Mouse (Mus musculus) kidney, embryonic 15.5 days (tissue): Measurements from ENCODE around the gene Galnt12. TPM values are rescaled to one million over a fixed set of nuclear protein-coding genes. Genes with fewer than 3 reads are reported as not detected.

Source experiments
- ATAC-seq: fragments of 200-750 bp; cut with Nextera tagmentation; replicated peaks from 2 replicates; pipeline ENCODE4 v1.8.0; 2017; ENCODE audit warnings: moderate TSS enrichment; ENCODE audit not compliant: low FRiP score
- H3K27ac ChIP-seq: fragments of 300-500 bp; sonication (generic); 2 replicates; pipeline ENCODE4 v1.5.1; 2015; ENCODE audit warnings: mild to moderate bottlenecking, inconsistent platforms
- H3K27me3 ChIP-seq: fragments of 300-500 bp; sonication (generic); 2 replicates; pipeline ENCODE4 v1.6.1; 2015; ENCODE audit warnings: inconsistent platforms
- H3K36me3 ChIP-seq: fragments of 300-500 bp; sonication (generic); 2 replicates; pipeline ENCODE4 v1.6.1; 2015; ENCODE audit warnings: inconsistent platforms
- H3K4me1 ChIP-seq: fragments of 300-500 bp; sonication (generic); 2 replicates; pipeline ENCODE4 v1.6.1; 2015; ENCODE audit warnings: inconsistent platforms
- H3K4me2 ChIP-seq: fragments of 300-500 bp; sonication (generic); 2 replicates; pipeline ENCODE4 v1.6.1; 2015; ENCODE audit warnings: moderate library complexity, mild to moderate bottlenecking, inconsistent platforms
- H3K4me3 ChIP-seq: fragments of 300-500 bp; sonication (generic); replicated peaks from 2 replicates; pipeline ENCODE4 v1.5.1; 2015; ENCODE audit warnings: mild to moderate bottlenecking, inconsistent platforms
- H3K9ac ChIP-seq: fragments of 300-500 bp; sonication (generic); 2 replicates; pipeline ENCODE4 v1.6.1; 2015; ENCODE audit warnings: mild to moderate bottlenecking, inconsistent platforms
- H3K9me3 ChIP-seq: fragments of 300-500 bp; sonication (generic); replicated peaks from 2 replicates; pipeline ENCODE4 v1.6.1; 2016; ENCODE audit warnings: inconsistent platforms
- WGBS: fragments of 180-500 bp; shearing (Covaris S2); methylation state at CpG from one replicate; pipeline ENCODE4 v1.1.7; 2015; ENCODE audit warnings: mixed read lengths; 5-methylcytosine and 5-hydroxymethylcytosine counted together
- polyA plus RNA-seq: library from polyadenylated mRNA; unstranded; fragments of >200 nt; fragmentation: Nextera tagmentation; extraction: Ambion mirVana; gene quantifications from 2 replicates; pipeline ENCODE4 v1.2.1, GENCODE M21; 2015

The Galnt12 gene
- polyA plus RNA-seq, 1 experiment from 2014 or later: 9.0 TPM

DNA sequence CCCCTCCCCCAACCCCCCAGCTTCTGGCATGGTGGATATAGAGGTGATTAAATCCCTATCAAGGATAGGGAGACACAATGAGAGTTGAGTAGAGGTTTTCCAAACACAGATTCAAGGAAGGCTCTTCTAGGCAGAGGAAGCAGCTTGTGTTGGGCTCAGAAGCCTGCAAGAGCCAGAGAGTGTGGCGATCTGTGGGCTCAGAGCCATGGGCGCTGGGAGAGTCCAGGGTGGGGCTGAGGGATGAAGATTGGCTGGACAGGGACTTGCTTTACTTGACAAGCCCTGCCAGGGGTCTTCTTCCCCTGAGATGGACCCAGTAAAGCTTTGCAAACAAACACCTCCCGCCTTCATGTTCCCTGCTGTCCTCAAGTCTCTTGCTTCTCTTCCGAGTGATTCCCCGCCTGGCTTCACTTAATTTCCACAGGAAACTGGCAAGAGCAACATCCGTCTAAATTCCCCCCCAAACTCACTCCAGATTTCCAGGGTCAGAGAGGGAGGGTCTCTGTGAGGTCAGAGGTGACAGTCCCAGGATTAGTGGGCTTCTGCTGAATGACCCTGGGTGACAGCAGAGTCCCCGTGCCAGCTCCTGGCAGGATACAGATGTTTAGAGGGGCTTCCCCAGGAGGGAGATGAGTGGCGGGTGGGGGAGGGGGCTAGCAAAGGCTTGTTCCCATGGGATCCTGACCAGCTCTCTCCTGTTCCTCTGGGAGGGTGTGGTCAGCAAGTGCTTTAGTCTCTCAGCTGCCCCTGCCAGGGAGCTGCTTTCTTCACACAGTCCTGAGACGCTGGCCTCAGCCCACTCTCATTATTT, 47.5 kb downstream of the Galnt12 start:
- Histone ChIP-seq H3K27ac (peak overlapping the region; percentile 77), H3K9me3 (no peaks in the 10 kb centered on the region), H3K4me3 (no peak overlapping the region), H3K27me3 (no peaks in the 10 kb centered on the region), H3K4me1 (peaks cover 41% of the 10 kb centered on the region), H3K36me3 (no peaks in the 10 kb centered on the region), H3K4me2 (no peak overlapping the region), H3K9ac (no peak overlapping the region)
- peak; percentile 72 for ATAC-seq
- WGBS: 26% methylated on average over 9 of the region's 9 CpGs

DNA sequence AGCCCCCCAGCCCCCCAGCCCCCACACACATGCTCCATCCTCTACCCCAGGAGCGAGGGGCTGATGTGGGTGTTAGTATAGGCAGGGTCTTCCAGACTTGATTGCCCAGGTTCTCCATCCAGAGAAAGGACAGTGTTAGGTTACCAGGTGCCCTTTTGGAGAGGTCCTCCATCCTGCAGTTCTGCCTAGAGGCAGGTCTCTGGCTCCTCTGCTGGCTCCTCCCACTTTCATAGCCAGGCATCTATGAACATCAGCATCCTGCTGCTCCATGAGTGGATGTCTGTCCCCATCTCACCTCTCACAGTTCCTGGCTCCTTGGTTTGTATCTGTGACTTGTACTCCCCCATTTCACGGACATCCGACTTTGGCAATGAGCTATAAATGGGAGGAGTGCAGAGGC, 48.6 kb downstream of the Galnt12 start:
- 42% methylated on average over 3 of the region's 3 CpGs for WGBS
- no peak overlapping the region for H3K4me2 ChIP-seq
- no peaks in the 10 kb centered on the region for H3K9me3 ChIP-seq
- peaks cover 41% of the 10 kb centered on the region for H3K4me1 ChIP-seq
- no peak for ATAC-seq
- H3K27me3 ChIP-seq: no peaks in the 10 kb centered on the region
- H3K9ac ChIP-seq: no peak overlapping the region
- H3K27ac ChIP-seq: no peak overlapping the region
- no peaks in the 10 kb centered on the region for H3K36me3 ChIP-seq
- H3K4me3 ChIP-seq: no peak overlapping the region

DNA sequence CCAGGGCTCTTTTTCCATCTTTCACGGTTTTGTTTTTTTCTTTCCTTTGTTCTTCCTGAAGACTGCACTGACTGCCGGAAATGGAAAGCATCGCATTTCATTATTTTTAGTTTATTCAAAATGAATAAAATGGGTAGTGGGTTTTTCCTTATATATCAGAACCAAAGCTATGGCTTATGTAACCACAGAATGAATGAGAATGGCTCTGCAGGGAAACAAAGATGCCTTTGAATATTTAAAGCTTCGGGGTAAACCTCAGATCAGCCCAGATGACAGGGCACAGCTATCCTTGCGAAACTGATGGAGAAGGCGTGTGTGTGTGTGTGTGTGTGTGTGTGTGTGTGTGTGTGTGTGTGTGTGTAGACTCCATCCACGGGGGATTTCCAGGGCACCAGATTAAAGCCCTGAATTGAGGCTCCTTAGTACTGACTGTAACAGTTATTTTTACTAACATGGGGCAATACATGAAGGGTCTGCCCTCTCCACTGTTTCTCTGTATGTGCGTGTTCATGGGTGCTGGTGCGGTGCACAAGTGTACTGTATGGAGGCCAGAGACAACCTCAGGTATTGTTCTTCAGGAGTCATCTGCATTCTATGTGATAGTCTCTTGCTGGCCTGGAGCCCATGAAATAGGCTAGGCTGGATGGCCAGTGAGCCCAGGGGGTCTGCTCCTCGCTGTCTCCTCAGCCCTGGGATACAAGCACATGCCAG, 49.9 kb downstream of the Galnt12 start:
- no peak overlapping the region for H3K4me3 ChIP-seq
- WGBS: 78% methylated on average over 10 of the region's 10 CpGs
- H3K9me3 ChIP-seq: no peaks in the 10 kb centered on the region

DNA sequence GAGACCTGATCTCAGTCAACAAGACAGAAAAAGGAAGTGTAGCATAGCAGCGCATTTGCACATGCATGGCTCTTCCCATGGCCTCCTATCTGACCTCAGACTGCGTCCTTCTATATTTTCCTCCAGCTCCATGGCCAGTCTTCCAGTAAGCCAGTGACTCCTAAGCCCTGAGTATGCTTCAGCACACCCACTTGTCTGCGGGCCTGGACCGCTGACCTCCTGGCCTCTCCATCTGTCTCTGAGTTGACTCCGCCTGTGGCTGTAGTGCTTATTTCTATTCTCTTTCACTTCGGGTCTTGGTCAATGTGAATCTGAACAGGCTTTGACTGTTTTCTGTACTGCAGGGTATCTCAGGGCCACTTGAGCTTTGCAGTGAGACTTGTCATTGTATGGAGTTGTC, 52.1 kb downstream of the Galnt12 start:
- no peak overlapping the region for H3K4me3 ChIP-seq
- no peaks in the 10 kb centered on the region for H3K9me3 ChIP-seq
- no peak overlapping the region for H3K4me2 ChIP-seq
- H3K27me3 ChIP-seq: no peaks in the 10 kb centered on the region
- H3K27ac ChIP-seq: no peak overlapping the region
- 71% methylated on average over 6 of the region's 6 CpGs for WGBS
- ATAC-seq: no peak
- H3K9ac ChIP-seq: no peak overlapping the region
- peaks cover 22% of the 10 kb centered on the region for H3K4me1 ChIP-seq
- no peaks in the 10 kb centered on the region for H3K36me3 ChIP-seq

More for the DNA sequence above, 49.9 kb downstream of the Galnt12 start:
- H3K27ac ChIP-seq: no peak overlapping the region
- ATAC-seq: no peak
- H3K27me3 ChIP-seq: no peaks in the 10 kb centered on the region
- no peaks in the 10 kb centered on the region for H3K36me3 ChIP-seq
- peaks cover 36% of the 10 kb centered on the region for H3K4me1 ChIP-seq
- no peak overlapping the region for H3K9ac ChIP-seq
- no peak overlapping the region for H3K4me2 ChIP-seq

DNA sequence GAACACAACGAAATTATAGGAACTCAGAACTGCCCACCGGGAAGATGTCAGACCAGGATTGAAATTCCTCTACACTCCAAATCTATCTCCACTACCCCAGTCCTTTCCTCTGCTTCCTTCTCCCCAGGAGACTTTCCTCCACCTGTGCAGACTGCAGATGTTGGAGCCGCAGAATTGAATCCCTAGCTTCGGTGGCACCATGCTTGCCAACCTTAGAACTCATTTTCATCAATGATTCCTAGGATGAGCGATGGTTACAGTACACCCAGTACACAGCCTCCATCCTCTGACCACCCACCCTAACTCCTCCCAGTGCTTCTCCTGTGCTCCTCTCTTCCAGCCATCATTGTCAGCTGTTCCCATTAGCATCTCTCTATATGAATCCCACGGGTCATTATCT, 53.6 kb downstream of the Galnt12 start:
- Histone ChIP-seq H3K9me3 (no peaks in the 10 kb centered on the region), H3K27me3 (no peaks in the 10 kb centered on the region), H3K27ac (no peak overlapping the region), H3K9ac (no peak overlapping the region), H3K36me3 (no peaks in the 10 kb centered on the region), H3K4me2 (no peak overlapping the region), H3K4me1 (peaks cover 15% of the 10 kb centered on the region), H3K4me3 (no peak overlapping the region)
- 85% methylated on average over 6 of the region's 6 CpGs for WGBS
- ATAC-seq: no peak

DNA sequence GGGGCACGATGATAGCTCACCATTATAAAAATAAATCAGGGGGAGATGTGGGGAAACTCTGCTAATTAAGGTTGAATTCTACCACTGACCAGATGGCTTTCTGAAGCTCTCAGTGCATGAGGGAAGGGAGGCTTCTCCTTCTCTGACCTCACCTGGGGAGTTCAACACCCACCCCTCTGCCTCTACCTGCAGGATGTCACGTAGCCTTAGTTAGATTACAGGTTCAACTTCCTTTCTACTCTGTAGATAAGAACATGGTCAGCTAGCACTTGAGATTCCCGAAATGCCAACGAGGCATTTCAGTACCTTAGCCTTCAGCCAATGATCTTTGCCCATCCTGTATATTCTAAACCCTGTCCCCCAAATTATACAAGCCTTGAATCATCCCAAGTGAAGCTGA, 54.9 kb downstream of the Galnt12 start:
- H3K9me3 ChIP-seq: no peaks in the 10 kb centered on the region
- H3K4me2 ChIP-seq: no peak overlapping the region
- ATAC-seq: no peak
- no peaks in the 10 kb centered on the region for H3K27me3 ChIP-seq
- peaks cover 15% of the 10 kb centered on the region for H3K4me1 ChIP-seq
- no peaks in the 10 kb centered on the region for H3K36me3 ChIP-seq
- WGBS: 82% methylated on average over 4 of the region's 4 CpGs
- no peak overlapping the region for H3K27ac ChIP-seq
- no peak overlapping the region for H3K4me3 ChIP-seq
- H3K9ac ChIP-seq: no peak overlapping the region

DNA sequence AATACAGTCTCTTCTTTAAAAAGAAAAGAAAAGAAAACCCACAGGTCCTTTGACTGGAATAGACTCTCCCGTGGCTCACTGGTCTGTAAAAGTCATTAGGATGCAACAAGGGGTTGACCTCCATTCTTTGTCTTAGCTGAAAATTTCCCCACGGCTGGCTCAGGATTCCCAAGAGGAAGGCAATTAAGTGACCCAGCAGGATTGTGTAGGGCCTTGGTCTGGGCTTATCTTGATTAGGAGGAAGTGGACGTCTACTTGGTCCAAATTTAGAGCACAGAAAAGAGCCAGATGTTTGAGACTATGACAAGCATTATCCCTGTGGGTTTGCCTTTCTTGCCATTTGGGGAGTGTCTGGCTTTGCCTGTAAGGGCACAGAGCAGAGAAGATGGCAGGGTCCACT, 58.3 kb downstream of the Galnt12 start:
- no peak overlapping the region for H3K9ac ChIP-seq
- H3K4me2 ChIP-seq: no peak overlapping the region
- peaks cover 21% of the 10 kb centered on the region for H3K4me1 ChIP-seq
- H3K27ac ChIP-seq: peak overlapping the region; percentile 24
- no peaks in the 10 kb centered on the region for H3K27me3 ChIP-seq
- no peak overlapping the region for H3K4me3 ChIP-seq
- H3K36me3 ChIP-seq: no peaks in the 10 kb centered on the region
- H3K9me3 ChIP-seq: no peaks in the 10 kb centered on the region
- WGBS: 18% methylated on average over 3 of the region's 3 CpGs
- ATAC-seq: 0 out of 2 replicates have a peak, but pooled peaks have one; percentile 22

DNA sequence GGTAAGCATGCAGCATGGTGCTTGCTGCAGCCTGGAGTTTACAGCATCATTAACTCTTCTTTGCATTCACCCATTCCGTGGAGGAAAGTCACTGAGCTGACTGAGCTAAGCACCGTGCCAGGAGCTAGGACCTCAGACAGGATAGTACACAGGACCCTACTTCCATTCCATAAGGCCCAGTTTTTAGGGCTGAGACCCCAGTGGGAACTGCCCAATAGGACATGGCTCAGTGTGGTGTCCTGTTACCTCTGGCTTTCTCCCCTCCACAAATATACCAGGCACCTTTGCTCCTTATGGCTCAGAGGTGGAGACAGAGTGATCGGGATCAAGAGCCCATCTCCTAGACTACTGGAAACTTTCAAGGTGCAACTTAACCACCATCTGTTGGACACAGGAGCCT, 59.1 kb downstream of the Galnt12 start:
- H3K27me3 ChIP-seq: no peaks in the 10 kb centered on the region
- no peak for ATAC-seq
- WGBS: 84% methylated on average over 3 of the region's 3 CpGs
- H3K4me3 ChIP-seq: no peak overlapping the region
- no peak overlapping the region for H3K9ac ChIP-seq
- no peaks in the 10 kb centered on the region for H3K36me3 ChIP-seq
- no peak overlapping the region for H3K4me2 ChIP-seq
- peak overlapping the region; percentile 61; the same call in 1 of the 2 replicates for H3K27ac ChIP-seq
- H3K9me3 ChIP-seq: no peaks in the 10 kb centered on the region
- peaks cover 21% of the 10 kb centered on the region for H3K4me1 ChIP-seq

DNA sequence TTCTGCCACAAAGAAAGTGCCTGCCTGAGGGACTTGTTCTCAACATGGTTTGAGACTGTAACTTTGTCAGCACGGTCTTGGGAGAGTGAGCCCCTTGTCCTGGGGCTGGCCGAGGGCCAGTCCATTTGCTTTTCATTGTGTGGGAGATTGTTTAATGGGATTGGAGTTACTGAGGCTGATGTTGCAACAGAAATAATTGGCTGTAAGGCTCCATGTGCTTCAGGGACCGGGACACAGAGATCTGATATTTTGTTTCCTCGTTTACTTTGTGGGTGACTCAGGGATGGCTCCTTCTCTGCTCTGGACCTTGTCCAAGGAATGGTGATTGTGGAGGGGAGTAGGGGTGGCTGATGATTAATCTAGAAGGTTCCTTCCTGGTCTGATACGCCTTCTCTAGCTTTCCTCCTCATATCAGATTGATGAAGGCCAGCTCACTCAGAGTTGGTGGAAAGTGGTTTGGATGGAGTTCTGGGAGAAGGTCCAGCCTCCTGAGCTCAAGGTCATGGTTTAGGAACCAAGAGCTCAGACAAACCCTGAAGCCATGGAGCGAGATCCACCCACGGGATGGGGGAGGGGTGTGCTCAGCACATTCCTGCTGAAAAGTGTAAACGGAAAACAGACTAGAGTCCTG, 60.0 kb downstream of the Galnt12 start:
- no peak overlapping the region for H3K9ac ChIP-seq
- H3K4me1 ChIP-seq: peaks cover 21% of the 10 kb centered on the region
- no peaks in the 10 kb centered on the region for H3K27me3 ChIP-seq
- peak; percentile 54; the same call in 1 of the 2 replicates for ATAC-seq
- no peak overlapping the region for H3K4me2 ChIP-seq
- H3K36me3 ChIP-seq: no peaks in the 10 kb centered on the region
- H3K4me3 ChIP-seq: no peak overlapping the region
- no peaks in the 10 kb centered on the region for H3K9me3 ChIP-seq
- peak overlapping the region; percentile 61 for H3K27ac ChIP-seq
- WGBS: 47% methylated on average over 8 of the region's 8 CpGs

DNA sequence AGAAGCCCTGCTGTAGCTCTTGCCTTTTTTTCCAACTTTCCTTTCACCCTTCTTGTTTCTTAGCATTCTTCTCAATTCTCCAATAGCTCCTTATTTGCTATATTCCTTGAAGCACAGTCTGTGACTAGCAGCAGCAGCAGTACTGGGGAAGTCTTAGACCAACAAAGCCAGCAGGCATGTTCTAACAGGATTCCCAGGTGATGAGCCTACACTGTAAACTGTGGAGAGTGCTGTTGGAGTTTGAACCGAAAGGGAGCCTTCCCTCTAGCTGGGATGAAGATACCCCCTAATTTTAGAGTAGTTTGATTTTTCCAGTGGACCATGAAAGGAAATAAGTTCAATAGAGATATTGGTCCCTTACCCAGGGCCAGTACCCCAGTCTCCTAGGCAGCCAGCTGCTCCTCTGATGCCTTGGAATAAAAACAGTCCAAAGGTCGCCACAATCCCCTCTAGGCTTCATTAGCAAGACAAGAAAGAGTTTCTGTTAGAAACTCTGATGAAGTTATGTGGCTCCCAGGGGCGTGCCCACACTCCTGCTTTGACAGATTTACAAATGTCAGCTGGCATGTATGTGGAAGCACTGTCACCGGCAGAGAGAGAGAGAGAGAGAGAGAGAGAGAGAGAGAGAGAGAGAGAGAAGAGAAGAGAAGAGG, 69.5 kb downstream of the Galnt12 start:
- Histone ChIP-seq H3K36me3 (no peaks in the 10 kb centered on the region), H3K27me3 (no peaks in the 10 kb centered on the region), H3K9me3 (no peaks in the 10 kb centered on the region), H3K4me2 (no peak overlapping the region), H3K9ac (no peak overlapping the region), H3K27ac (0 out of 2 replicates have a peak overlapping the region, but pooled peaks have one; percentile 22), H3K4me3 (no peak overlapping the region), H3K4me1 (peaks cover 8% of the 10 kb centered on the region; the same call in 1 of the 2 replicates)
- ATAC-seq: no peak
- 11% methylated on average over 4 of the region's 4 CpGs for WGBS

DNA sequence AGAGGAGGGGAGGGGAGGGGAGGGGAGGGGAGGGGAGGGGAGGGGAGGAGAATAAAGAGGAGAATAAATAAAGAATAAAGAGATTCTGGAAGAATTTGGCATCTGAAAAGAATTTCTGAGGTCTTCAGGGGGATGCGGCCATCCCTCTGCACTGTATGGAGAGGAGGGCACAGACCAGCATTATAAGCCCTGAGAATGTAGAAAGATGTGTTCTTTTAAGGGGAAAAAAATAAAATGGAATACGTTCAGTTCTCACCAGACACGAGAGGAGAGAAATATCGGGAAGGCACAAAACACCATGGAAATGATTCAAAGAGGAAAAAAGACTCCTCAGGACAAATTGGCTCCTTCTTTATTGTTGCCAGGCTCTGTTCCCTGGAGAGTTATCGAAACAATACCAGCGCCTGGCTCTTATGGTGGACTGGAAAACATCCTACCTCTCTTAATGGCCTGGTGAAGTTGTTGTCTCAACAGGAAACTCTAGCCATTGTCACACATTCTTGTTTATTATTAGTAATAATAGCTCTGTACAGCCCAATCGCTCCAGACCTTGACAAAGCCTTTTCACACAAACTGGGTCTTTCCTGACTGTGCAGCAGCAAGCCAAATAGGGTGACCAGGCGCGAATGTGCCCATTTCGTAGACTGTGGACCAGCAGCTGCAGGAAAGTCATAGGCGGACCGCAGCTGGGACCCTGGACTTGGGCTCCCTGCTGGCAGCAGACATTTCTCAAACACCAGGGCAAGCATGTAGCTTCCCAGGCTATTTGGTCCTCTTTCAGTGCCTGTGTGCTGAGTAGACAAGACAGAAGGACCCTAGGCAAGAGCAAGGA, 70.3 kb downstream of the Galnt12 start:
- Histone ChIP-seq H3K9ac (no peak overlapping the region), H3K27ac (peak overlapping the region; percentile 60; the same call in 1 of the 2 replicates), H3K4me1 (peaks cover 8% of the 10 kb centered on the region; the same call in 1 of the 2 replicates), H3K4me2 (no peak overlapping the region), H3K4me3 (no peak overlapping the region), H3K36me3 (no peaks in the 10 kb centered on the region), H3K9me3 (no peaks in the 10 kb centered on the region), H3K27me3 (no peaks in the 10 kb centered on the region)
- 72% methylated on average over 12 of the region's 12 CpGs for WGBS
- no peak; the same call in 1 of the 2 replicates for ATAC-seq
